Mouse (Mus musculus): ENCODE measurements at regions not wholly inside any gene's neighbourhood (a gene's known extent, or its start where the extent isn't known, plus 50 kb on each side); places are given as distances from the start of the nearest gene placed in this dataset.

DNA sequence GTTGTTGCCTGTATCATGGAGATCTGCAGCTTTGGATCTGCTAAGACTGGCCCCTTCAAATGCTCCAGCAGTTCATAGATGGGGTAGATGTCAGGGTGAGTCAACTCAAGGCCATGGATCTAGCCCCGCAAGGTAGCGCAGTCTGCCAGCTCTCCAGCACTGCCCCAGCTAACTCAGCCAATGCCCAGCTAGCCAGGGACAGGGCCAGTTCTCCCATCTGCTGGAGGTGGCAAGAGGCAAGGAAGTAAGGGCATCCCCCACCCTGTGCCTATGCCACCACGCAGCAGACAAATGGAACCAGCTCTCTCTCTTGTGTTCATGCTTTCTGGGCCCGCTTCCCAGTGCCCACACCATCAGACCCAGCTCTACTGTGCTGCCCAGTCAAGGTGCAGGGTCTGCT, 102.5 kb downstream of the Foxb1 start:
- peak; percentile 65 to 67 for DNase-seq

DNA sequence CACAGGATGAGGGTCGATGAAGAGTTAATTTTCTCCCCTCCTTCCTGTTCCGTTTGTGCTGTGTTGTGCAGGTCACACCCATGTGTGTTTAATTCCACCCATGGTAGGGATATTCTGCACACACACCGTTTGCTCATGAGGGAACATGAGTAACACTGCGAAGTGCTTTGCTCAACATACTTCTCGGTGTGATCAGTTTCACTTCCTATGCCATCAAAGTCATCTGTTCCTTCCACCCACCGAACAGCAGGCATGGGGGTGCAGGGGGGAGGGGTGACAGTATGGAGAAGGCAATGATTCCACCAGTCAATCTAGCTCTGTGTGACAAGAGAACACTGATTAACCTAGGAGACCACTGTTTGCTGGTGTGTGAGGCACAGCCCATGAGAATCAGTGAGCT, 104.7 kb downstream of the Foxb1 start:
- DNase-seq = no peak

DNA sequence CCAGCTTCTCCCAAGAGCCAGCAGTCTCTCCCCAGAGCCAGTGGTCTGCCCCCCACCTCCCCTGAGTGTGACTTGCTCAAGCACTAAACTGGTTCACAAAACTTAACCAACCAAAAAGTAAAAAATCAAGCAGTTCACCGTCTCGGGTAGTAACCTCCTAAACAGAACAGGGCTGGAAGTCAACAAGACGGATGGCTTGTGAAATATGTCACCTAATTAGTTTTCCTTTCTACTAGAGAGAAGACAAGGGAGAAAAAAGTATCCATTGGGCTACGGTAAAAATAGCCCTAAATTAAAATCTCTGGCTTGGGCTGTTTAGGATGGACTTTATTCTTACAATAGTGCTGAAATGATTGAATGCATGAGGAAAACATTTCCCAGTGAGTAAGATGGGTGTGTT, 108.6 kb downstream of the Foxb1 start:
- no peak for DNase-seq

DNA sequence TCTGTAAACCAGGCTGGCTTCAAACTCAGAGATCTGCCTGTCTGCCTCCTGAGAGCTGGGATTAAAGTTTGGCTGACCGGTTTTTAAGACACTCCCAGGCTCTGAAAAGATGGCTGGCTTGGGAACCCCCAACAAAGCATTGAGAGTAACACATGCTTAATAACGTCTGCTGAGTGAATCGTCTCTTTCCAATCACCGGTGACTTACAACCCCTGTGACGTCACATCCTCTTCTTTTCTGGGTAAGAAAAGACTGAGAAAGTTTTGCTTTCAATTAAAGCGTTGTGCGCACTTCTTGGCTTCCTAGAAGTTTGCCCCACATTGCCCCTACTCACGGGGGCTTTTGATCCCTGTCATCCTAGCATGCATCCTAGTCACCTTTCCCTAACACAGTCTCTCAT, 109.1 kb downstream of the Foxb1 start:
- DNase-seq = no peak

DNA sequence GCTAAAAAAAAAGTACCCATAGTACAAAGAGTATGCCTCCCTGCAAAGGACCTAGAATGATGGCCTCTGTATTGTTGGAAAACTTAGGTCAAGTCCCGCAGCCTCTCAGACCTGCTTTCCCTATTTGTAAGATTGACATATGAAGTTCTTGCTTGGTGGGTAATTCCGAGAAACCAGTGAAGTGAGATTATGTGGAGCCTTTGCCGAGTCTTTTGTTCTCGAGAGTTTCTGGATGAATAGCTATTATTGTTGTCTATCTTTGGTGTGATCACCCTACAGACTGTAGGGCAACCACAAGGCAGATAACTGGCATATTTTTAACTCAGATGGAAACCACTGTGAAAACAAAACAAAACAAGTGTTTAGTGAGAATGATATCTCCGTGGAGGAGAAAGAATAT, 118.1 kb downstream of the Foxb1 start:
- no peak for DNase-seq

DNA sequence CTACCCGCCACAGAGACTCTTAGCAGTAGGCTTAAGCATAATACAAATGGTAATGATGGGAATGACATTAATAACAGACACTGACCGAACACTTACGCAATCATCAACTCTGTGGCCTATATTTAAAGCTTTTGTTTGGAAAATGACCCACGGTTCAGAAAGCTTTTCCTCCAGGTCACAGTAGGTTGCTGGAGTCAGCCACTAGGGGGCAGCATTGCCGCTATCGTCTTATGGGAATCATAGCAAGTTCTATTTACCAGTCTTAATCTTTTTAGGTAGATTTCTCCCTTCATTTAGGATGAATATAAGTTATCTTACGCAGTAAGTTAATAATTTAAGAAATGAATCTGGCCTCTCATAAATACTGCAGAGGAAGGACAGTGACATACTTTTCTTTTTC, 137.4 kb downstream of the Foxb1 start:
- DNase-seq = peak; percentile 85 to 92

DNA sequence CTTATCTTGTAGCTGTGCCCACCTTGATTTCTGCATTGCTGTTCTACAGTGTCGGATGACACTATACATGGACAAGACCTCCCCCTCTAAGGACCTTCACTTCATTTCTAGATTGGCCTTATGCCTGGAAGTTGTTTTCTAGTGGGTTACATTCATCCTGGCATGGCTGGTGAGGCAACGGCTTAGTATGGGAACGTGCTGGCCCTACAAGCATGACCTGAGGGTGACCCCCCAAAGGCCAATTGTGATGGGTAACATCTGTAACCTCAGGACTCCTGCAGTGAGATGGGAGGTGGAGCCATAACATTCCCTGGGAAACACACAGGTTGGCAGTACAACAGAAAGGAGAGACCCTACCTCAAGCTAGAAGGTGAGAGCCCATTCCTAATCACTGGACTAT, 139.7 kb downstream of the Foxb1 start:
- DNase-seq = no peak

DNA sequence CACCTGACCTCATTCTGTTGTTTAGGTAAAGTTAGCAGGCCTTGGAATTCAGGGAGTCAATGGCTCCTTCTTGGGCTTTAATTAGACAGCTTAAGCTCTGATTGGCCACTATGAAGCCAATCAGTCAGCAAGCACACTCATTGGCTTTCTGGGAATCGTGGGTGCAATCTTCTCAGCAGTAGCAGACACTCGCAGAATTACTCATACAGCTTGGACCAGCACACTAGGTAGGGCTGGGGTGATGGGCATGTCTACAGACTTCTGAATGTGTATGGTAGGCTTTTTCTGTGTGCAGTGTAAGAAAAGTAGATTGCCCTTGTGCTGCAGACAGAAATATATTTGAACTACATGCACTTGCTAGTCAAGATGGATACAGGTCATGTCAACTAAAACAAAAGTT, 143.4 kb downstream of the Foxb1 start:
- no peak for DNase-seq

DNA sequence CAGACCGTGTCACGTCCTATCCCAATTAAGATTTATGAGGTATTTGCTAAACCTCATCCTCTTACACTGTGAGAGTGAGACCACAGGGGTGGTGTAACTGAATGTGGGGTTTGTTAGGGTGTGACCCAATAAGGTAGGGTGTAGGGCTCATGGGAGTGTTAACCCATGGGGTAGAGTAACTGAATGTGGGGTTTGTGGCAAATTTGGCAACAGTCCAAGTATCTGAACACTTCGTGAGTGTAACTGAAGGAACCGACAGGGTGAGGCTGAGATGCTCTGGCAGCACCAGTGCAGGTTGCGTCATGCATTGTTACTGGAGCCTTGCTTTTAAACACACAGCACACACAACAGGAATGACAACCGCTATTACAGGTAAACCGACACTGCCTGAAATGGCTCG, 144.1 kb downstream of the Anxa2 start:
- DNase-seq = no peak

DNA sequence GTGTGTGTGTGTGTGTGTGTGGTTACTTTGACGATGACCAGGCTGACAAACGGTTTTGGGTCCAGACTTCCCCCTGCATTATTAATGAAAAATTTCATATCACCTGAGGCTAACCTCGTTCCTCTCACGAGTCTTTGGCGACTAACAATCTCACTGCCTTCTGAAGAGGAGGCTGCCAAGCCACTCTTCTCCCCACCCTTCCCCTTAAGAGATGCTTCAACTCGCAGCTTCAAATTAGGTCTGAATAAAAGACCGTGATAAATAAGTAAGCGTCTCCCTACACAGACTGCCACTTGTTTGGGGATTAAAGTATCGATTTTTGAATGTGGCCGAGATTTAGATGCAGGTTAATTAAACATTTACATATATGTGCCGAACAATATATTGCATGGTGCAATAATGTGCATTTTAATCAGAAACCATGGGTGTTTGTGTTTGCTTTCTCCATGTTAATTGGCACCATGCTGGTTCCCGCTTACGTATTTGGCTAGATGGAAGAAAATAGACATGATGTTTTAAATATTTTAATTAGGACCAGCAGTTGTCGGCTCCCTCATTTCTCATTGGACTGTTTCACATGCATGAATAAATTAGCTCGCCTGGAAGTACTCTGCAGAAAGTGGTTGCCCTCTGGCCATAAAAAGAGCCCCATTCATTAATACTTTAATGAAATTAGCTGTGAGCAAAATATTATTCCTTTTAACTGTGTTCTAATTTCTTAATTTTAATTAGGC, 139.1 kb downstream of the Anxa2 start:
- no peak for DNase-seq

DNA sequence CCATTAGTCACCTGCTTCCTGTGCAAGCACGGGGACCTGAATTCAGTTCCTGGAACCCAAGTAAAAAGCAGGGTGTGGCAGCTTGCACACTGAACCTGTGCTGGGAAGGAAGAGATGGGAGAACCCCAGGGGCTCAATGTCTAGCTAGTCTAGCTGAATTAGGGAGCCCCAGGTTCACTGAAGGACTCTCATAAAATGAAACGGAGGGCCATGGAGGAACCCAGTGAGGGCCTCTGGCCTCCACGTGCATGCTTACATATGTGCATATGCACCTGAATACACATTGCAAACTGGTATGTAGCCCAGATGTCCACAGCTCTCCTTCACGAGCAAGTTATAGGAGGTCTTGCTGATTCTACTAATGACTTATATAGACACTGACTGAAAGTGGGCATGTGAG, 135.4 kb downstream of the Anxa2 start:
- no peak for DNase-seq

DNA sequence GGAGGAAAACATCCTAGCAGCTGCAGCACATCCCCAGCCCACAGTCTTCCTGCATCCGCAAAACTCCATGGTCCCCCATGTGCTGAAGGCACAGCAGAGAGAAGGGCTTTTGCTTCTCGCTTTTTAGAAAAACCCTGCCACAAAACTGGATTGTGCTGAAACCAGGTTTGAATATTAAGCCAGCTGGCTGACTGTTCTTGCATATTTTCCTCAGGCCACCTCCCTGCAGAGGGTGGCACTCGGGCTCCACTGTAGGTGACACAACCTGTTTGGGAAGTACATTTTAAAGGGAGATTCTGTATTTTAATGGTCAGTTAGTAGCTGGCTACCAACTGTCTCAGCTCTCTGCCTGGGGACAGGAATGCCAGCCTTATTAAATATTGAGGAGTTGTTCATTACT, 133.7 kb downstream of the Anxa2 start:
- no peak for DNase-seq

DNA sequence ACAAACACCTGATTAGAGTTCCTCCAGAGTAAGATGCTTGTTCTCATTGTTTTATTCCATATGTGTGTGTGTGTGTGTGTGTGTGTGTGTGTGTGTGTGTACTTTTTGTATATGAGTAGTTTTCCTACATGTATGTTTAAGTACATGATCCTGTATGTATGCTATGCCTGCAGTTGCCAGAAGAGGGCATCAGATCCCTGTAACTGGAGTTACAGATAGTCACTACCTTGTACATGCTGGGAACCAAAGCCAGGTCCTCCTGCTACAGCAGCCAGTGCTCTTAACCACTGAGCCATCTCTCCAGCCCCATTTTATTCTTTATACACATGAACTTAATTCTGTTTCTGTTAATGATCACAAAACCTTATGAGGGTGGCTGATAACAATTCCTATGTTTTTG, 127.8 kb downstream of the Anxa2 start:
- peak in 1 of 2 experiments; percentile 25 for DNase-seq

DNA sequence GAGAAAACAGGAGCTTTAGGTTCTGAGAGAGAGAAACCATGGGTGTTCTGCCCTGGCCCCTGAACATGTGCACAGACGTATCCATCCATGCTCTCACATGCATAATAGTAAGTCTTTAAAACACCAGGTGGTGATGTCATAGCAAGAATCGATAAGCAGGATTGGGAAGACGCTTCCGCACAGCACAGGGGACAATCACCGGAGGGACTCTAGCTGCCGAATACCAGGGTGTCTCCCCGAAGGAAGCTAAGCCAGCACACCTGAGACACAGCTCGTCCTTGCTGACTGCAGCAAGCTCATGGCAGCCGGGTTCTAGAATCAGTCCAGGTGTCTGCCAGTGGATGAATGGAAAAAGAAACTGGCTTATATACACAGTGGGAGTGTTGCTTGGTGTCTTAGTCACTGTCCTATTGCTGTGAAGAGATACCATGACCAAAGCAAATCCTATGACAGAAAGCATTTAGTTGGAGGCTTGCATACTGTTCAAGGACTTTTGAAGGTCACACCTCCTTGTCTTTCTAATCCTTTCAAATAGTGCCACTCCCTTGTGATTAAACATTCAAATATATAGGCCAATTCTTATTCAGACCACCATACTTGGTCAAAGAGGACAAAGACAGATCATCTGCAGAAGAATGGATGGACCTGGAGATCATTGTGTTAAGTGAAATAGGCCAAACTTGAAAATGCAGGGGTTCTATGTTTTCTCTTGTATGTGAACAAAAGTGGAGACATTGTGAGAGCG, 124.4 kb downstream of the Anxa2 start:
- DNase-seq = no peak

DNA sequence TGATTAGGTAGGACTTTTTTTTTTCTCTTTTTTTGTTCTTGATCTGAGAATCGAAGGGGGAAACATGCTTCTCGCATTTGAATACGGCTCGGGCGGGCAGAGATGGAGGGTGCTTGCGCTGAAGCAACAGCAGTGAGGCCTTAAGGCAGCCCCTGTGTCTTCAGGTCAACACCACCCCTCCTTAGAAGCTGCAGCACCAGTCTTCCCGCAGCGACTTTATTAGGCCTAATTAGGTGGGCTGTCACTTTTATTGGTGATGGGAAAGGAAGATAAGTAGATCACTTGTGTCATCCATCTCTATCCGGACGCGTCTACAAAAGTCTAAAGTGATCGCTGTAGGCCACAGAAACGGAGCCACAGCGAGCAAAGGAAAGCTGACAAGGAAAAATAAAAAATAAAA, 122.0 kb downstream of the Anxa2 start:
- DNase-seq = no peak

DNA sequence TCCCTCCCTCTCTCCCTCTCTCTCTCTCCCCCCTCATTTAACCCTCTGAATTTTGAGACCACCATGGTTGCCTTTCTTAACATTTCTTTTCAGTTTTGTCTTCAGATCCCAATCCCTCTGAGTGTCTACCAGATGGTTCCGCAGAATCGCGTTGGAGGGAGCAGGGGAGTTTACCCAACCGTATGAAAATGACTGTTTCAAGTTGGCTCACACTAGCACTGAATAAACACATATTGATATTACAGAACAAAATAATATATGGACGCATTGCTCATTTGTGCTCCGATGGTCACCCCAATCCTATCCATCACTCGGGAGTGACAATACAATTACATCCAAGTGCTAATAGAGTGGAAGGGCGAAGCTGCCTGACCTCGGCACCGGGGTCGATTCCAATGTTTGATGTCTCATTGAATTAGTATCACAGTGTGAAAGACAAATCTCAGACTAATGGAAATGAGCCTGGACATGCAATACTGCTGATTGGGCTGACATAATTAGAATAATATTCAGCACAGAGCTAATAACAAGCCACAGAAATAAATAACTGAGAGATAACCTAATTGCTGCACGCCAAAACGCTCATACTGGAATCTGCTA, 115.3 kb downstream of the Anxa2 start:
- DNase-seq = peak; percentile 39 to 48

DNA sequence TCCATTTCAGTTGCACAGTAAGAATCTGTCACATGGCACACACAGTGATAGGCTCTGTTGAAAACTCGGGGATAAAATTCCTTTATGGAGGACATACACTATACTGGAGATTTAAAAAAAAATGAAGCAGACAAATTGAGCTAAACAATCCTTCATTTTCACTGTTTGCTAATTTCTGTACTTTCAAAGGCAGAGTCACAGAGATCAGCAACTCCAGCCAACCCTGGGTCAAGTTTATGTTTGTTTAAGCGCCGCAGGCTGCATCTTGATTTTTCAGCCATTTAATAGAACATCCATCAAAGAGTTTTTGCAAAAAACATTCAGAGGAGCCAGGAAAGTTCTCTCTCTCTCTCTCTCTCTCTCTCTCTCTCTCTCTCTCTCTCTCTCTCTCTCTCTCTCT, 114.8 kb downstream of the Anxa2 start:
- DNase-seq = no peak

DNA sequence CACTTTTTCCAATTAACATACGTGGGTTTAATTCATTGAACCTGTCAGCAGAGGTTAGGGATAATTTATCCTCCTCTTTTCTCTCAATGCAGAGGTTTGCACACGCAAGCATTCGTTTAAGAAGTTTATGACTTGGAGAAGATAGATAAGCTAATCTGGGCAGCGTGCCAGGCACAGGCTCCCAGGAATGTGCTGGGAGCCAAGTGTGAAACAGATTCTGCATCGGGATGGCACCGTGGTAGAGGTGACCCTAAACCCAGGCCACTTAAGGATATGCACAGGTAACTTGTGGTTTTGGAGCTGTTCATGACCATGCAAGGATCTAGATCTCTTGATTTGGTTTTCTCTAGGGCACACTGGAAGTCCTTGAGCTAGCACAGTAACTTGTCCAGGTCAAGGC, 113.6 kb downstream of the Anxa2 start:
- DNase-seq = peak; percentile 37 to 48

DNA sequence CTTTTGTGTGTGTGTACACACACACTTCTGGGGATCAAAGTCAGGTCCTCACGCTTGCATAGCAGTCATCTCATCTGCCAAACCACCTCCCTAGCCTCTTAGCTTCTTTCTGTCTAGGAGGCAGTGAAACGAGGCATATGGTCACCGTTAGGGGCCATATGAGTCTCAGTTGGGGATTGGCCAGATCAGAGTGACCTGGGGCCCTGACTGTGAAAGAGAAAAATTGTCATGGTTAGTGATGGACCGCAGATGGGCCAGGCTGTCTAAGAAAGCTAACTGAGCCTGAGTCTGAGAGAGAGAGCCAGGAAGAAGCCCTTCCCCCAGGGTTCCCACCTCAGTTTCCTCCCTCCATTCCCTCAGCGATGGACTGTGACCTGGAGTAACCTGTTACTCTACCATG, 89.8 kb downstream of the Anxa2 start:
- peak in 1 of 2 experiments; percentile 43 for DNase-seq

Measured in cerebellum, postnatal 14 days (tissue).